Mouse (Mus musculus): ENCODE data around the gene Pus7. TPM values are rescaled to one million over a fixed set of nuclear protein-coding genes. Genes with fewer than 3 reads are reported as not detected.

Gene Pus7
- polyA plus RNA-seq (2015; fragmentation: Nextera tagmentation; extraction: Ambion mirVana) = 29.2 and 30.2 TPM in 2 replicates

- Histone ChIP-seq H3K36me3 (no peaks in the 10 kb centered on the region), H3K4me3 (replicated peaks) (peak within 1 kb of the TSS; percentile 91), H3K9me3 (replicated peaks) (no peaks in the 10 kb centered on the region), H3K4me1 (peaks cover 13% of the 10 kb centered on the region), H3K27ac (replicated peaks) (peak within 1 kb of the TSS; percentile 58; the same call in 1 of the 2 replicates), H3K9ac (peak within 1 kb of the TSS; percentile 84), H3K4me2 (replicated peaks) (peak within 1 kb of the TSS; percentile 53), H3K27me3 (no peaks in the 10 kb centered on the region)
- WGBS = under 1% methylated on average over 83 of the region's 86 CpGs
- ATAC-seq (ENCODE audit: insufficient number of reproducible peaks, low FRiP score, low TSS enrichment, low read depth) = peak; percentile 91
Observed at GRCm38 (mm10) chr5:23782931-23783877, at the start of gene Pus7. Pus7 (minus strand) TSS chr5:23783711.

GRCm38 (mm10) chr5:23830897-23831752, 47.6 kb upstream of the Pus7 start:
- ATAC-seq (ENCODE audit: insufficient number of reproducible peaks, low FRiP score, low TSS enrichment, low read depth) = no peak
- peak overlapping the region; percentile 22 for H3K4me3 ChIP-seq (replicated peaks)
- H3K27me3 ChIP-seq = peaks cover 10% of the 10 kb centered on the region
- 41% methylated on average over 58 of the region's 58 CpGs for WGBS
- peak overlapping the region; percentile 39 for H3K4me2 ChIP-seq (replicated peaks)
- no peak overlapping the region for H3K9ac ChIP-seq
- no peak overlapping the region for H3K27ac ChIP-seq (replicated peaks)
- no peaks in the 10 kb centered on the region for H3K9me3 ChIP-seq (replicated peaks)
- no peaks in the 10 kb centered on the region for H3K36me3 ChIP-seq
- 0 out of 2 replicates have a peak, but pooled peaks cover 4% of the 10 kb centered on the region for H3K4me1 ChIP-seq

- 34% methylated on average over 11 of the region's 11 CpGs for WGBS
Observed at GRCm38 (mm10) chr5:23826321-23827004, 43.0 kb upstream of the Pus7 start.

GRCm38 (mm10) chr5:23824171-23824733, 40.7 kb upstream of the Pus7 start:
- WGBS = 77% methylated on average over 8 of the region's 8 CpGs
- no peak overlapping the region for H3K27ac ChIP-seq (replicated peaks)
- peaks cover 12% of the 10 kb centered on the region for H3K36me3 ChIP-seq
- H3K4me3 ChIP-seq (replicated peaks) = no peak overlapping the region
- H3K27me3 ChIP-seq = no peaks in the 10 kb centered on the region
- H3K4me1 ChIP-seq = no peaks in the 10 kb centered on the region
- H3K9me3 ChIP-seq (replicated peaks) = no peaks in the 10 kb centered on the region
- no peak for ATAC-seq (ENCODE audit: insufficient number of reproducible peaks, low FRiP score, low TSS enrichment, low read depth)
- H3K9ac ChIP-seq = no peak overlapping the region
- H3K4me2 ChIP-seq (replicated peaks) = no peak overlapping the region

More at GRCm38 (mm10) chr5:23826321-23827004, 43.0 kb upstream of the Pus7 start:
- no peak for ATAC-seq (ENCODE audit: insufficient number of reproducible peaks, low FRiP score, low TSS enrichment, low read depth)
- H3K4me1 ChIP-seq = 0 out of 2 replicates have a peak, but pooled peaks cover 4% of the 10 kb centered on the region
- no peak overlapping the region for H3K27ac ChIP-seq (replicated peaks)
- H3K4me3 ChIP-seq (replicated peaks) = no peak overlapping the region
- H3K4me2 ChIP-seq (replicated peaks) = no peak overlapping the region
- no peaks in the 10 kb centered on the region for H3K36me3 ChIP-seq
- no peaks in the 10 kb centered on the region for H3K9me3 ChIP-seq (replicated peaks)
- H3K9ac ChIP-seq = no peak overlapping the region
- H3K27me3 ChIP-seq = peaks cover 10% of the 10 kb centered on the region

- Histone ChIP-seq H3K4me3 (replicated peaks) (no peak overlapping the region), H3K4me1 (no peaks in the 10 kb centered on the region), H3K27ac (replicated peaks) (no peak overlapping the region), H3K4me2 (replicated peaks) (no peak overlapping the region), H3K36me3 (peaks cover 27% of the 10 kb centered on the region), H3K9me3 (replicated peaks) (no peaks in the 10 kb centered on the region), H3K27me3 (no peaks in the 10 kb centered on the region), H3K9ac (no peak overlapping the region)
- WGBS = 75% methylated on average over 11 of the region's 11 CpGs
- ATAC-seq (ENCODE audit: insufficient number of reproducible peaks, low FRiP score, low TSS enrichment, low read depth) = no peak
Observed at GRCm38 (mm10) chr5:23822306-23822705, 38.8 kb upstream of the Pus7 start.

- Histone ChIP-seq H3K36me3 (peaks cover 77% of the 10 kb centered on the region), H3K27ac (replicated peaks) (no peak overlapping the region), H3K27me3 (no peaks in the 10 kb centered on the region), H3K4me2 (replicated peaks) (no peak overlapping the region), H3K9me3 (replicated peaks) (no peaks in the 10 kb centered on the region), H3K9ac (no peak overlapping the region), H3K4me3 (replicated peaks) (no peak overlapping the region), H3K4me1 (no peaks in the 10 kb centered on the region)
- ATAC-seq (ENCODE audit: insufficient number of reproducible peaks, low FRiP score, low TSS enrichment, low read depth) = no peak
- WGBS = 94% methylated on average over 15 of the region's 15 CpGs
Observed at GRCm38 (mm10) chr5:23816681-23817080, 33.2 kb upstream of the Pus7 start.

- Histone ChIP-seq H3K27ac (replicated peaks) (no peak overlapping the region), H3K9ac (no peak overlapping the region), H3K4me2 (replicated peaks) (no peak overlapping the region), H3K4me1 (no peaks in the 10 kb centered on the region), H3K27me3 (no peaks in the 10 kb centered on the region), H3K4me3 (replicated peaks) (no peak overlapping the region), H3K9me3 (replicated peaks) (no peaks in the 10 kb centered on the region), H3K36me3 (peaks cover 88% of the 10 kb centered on the region)
- ATAC-seq (ENCODE audit: insufficient number of reproducible peaks, low FRiP score, low TSS enrichment, low read depth) = no peak
- WGBS = 76% methylated on average over 5 of the region's 5 CpGs
Observed at GRCm38 (mm10) chr5:23814841-23815240, 31.3 kb upstream of the Pus7 start.

GRCm38 (mm10) chr5:23792726-23793125, 9.2 kb upstream of the Pus7 start:
- Histone ChIP-seq H3K27ac (replicated peaks) (no peak overlapping the region), H3K36me3 (peaks cover 42% of the 10 kb centered on the region), H3K4me1 (0 out of 2 replicates have a peak, but pooled peaks cover 7% of the 10 kb centered on the region), H3K4me3 (replicated peaks) (no peak overlapping the region), H3K4me2 (replicated peaks) (no peak overlapping the region), H3K27me3 (no peaks in the 10 kb centered on the region), H3K9me3 (replicated peaks) (no peaks in the 10 kb centered on the region), H3K9ac (no peak overlapping the region)
- ATAC-seq (ENCODE audit: insufficient number of reproducible peaks, low FRiP score, low TSS enrichment, low read depth) = no peak
- WGBS = 87% methylated on average over 2 of the region's 2 CpGs

- Histone ChIP-seq H3K4me2 (replicated peaks) (no peak overlapping the region), H3K9ac (no peak overlapping the region), H3K4me3 (replicated peaks) (no peak overlapping the region), H3K36me3 (peaks cover 20% of the 10 kb centered on the region), H3K27ac (replicated peaks) (no peak overlapping the region), H3K9me3 (replicated peaks) (no peaks in the 10 kb centered on the region), H3K27me3 (no peaks in the 10 kb centered on the region), H3K4me1 (0 out of 2 replicates have a peak, but pooled peaks cover 7% of the 10 kb centered on the region)
- 82% methylated on average over 4 of the region's 4 CpGs for WGBS
- no peak for ATAC-seq (ENCODE audit: insufficient number of reproducible peaks, low FRiP score, low TSS enrichment, low read depth)
Observed at GRCm38 (mm10) chr5:23789078-23789612, 5.6 kb upstream of the Pus7 start.

- 0 out of 2 replicates have a peak, but pooled peaks cover 7% of the 10 kb centered on the region for H3K4me1 ChIP-seq
- no peaks in the 10 kb centered on the region for H3K27me3 ChIP-seq
- no peaks in the 10 kb centered on the region for H3K9me3 ChIP-seq (replicated peaks)
- H3K27ac ChIP-seq (replicated peaks) = no peak overlapping the region
- peak overlapping the region; percentile 99 for H3K4me3 ChIP-seq (replicated peaks)
- H3K4me2 ChIP-seq (replicated peaks) = peak overlapping the region; percentile 81
- 39% methylated on average over 3 of the region's 3 CpGs for WGBS
- peaks cover 18% of the 10 kb centered on the region; the same call in 1 of the 2 replicates for H3K36me3 ChIP-seq
- no peak for ATAC-seq (ENCODE audit: insufficient number of reproducible peaks, low FRiP score, low TSS enrichment, low read depth)
- H3K9ac ChIP-seq = peak overlapping the region; percentile 91
Observed at GRCm38 (mm10) chr5:23788390-23788830, 4.9 kb upstream of the Pus7 start.
